Mouse (Mus musculus): ENCODE results near the gene Gtpbp2. TPM values are rescaled to one million over a fixed set of nuclear protein-coding genes. Genes with fewer than 3 reads are reported as not detected.

Gene Gtpbp2
- total RNA-seq, 1 experiment from 2014 or later: 93.1 TPM

DNA sequence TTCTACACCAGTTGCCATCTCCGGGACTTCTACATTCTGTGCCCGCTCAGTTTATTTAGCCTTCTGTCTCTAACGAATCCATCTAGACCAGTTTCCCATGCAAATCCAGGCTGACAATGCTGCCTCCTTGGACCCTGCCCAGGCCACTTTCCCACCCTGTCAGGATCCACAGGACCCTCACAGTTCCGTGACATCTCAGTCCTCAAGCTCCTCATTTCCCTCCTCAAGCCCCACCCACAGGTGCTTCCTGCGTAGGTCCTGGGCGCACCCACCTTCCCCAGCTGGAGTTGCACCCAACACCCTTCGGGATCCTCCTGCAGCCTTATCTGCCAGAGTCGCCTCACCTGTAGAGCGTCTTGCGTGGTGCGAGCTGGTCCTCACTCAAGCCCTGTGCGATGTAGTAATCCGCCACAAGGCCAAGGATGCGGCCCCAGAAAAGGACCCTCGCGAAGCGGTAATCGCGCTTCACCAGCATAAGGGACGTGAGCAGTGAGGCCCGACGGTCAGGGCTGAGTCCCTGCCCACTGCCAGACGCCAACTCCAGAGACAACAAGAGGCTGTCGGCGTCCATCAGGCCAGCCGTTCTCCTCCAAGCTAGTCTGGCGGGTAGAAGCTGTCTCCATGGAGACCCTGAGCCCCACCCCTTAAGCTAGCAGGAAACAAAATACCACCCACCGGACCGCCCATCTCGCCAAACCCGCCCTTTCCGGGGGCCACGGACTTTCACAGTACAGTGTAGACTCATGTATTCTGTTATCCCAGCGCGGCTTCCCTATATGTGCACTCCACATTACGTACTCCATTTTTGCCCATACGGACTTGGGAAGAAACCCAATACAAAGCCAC lies 17.0 kb upstream of the Gtpbp2 start, which contains the start of gene Rsph9:
Rsph9 (minus strand) TSS at position 639 of the 846 bp plus-strand sequence.
- peak; percentile 73 for ATAC-seq (replicated peaks; ENCODE audit: insufficient number of reproducible peaks, low FRiP score, low TSS enrichment, poor library complexity, severe bottlenecking)

DNA sequence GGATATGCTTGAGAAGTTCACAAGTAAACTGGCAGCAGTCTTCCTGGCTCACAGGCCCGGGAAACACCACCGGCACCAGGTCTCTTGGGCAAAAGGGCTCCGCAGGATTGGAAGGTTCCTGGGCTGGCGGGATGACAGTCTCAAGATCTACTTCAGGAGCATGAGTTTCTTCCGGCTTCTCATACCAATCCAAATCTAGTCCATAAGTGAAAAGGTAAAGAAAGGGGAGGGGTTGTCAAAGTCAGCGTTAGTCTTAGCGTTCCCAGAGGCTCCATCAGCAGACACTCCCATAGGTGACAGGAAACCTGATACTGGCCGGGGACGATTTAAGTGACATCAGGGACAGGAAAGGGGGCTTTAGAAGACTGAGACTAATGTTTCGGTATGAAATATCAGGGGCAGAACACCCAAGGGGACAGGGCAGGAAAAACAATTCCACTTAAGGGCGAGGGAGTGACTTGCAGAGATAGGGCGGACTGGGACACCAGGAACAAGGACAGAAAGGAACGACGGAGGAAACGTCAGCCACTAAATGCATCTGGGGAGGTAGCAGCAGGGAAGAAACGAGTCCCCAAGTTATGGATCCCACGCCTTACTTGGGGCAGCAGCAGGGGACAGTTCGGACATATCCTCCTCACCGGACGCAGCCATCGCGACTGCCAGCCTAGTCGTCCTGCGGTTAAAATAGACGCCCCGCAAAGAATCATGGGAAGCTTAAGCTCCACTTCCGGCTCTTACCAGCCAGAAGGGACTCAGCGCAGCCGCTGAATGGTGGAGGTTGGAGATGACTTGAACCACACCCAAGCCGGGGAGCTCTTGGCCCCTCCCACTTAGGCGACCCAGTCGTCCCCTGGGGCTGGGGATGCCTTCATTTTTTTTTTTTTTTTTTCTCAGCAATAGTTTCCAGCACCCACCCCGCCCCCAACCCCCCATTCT lies 7.7 kb upstream of the Gtpbp2 start, which contains the start of gene Mad2l1bp:
Mad2l1bp (minus strand) TSS at position 707 of the 936 bp plus-strand sequence.
- peak; percentile 99 for ATAC-seq (replicated peaks; ENCODE audit: insufficient number of reproducible peaks, low FRiP score, low TSS enrichment, poor library complexity, severe bottlenecking)

DNA sequence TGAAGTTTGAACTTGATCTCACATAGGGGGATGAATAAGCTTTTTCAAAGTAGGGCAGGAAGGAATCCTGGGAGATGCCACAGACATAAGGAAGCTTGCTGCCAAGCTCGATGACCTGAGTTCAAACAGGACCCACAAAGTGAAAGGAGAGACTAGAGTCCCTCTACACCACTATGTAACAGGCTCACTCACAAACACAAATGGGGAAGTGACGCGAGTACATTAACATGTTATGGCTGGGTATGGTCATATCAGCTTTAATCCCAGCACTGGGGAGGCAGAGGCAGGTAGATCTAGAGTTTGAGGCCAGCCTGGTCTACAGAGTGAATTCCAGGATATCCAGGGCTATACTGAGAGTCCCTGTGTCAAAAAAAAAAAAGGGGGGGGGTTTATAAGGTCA lies 6.5 kb upstream of the Gtpbp2 start:
- ATAC-seq (replicated peaks; ENCODE audit: insufficient number of reproducible peaks, low FRiP score, low TSS enrichment, poor library complexity, severe bottlenecking): 0 out of 2 replicates have a peak, but pooled peaks have one; percentile 47

DNA sequence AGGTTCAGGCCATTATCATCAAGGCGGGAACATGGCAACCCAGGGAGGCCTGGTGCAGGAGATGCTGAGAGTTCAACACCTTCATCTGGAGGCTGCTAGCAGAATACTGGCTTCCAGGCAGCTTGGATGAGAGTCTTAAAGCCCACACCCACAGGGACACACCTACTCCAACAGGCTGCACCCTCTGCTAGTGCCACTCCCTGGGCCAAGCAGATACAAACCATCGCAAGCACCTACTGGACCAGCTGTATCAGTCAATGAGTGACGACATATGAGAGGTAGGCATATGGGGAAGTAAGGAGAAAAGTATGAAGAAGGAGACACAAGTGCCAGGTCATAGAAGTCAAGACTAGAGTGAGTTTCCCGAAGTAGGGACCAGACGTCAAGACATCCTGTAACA lies 4.2 kb upstream of the Gtpbp2 start:
- ATAC-seq (replicated peaks; ENCODE audit: insufficient number of reproducible peaks, low FRiP score, low TSS enrichment, poor library complexity, severe bottlenecking): no peak

DNA sequence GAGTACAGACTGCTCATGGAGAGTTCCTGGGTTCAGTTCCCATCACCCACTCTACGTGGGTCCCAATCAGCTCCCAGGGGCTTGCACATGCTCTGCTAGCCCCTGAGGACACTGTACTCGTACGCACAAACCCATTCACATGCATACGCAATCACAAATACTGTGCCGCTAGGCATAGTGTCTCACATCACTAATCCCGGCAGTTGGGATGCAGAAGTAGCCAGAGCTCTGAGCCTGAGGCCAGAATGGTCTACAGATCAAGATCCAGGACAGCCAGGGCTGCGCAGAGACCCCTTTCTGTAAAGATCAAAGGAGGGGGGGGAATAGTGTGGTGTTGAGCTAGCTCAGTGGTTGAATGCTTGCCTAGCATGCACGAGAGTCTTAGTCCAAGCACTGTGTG lies 3.7 kb upstream of the Gtpbp2 start:
- no peak for ATAC-seq (replicated peaks; ENCODE audit: insufficient number of reproducible peaks, low FRiP score, low TSS enrichment, poor library complexity, severe bottlenecking)

DNA sequence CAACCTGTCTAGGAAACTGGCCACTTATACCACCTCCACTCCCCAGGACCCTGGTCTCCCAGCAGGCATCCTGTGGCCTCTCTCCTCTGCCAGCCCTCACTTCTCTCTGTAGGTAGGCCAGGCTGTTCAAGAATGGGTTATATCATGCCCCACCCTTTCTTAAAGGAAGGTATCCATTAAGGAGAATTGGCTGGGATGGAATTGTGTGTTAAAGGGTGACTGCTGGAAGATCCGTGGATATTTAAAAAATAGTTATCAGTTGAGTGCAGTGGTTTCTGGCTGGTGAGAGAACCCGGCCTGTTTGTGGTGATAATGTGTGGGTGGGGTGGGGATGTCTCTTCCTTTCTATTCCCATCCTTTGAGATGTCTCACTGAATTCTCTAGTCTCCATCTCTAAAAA lies 1.6 kb upstream of the Gtpbp2 start:
- no peak for ATAC-seq (replicated peaks; ENCODE audit: insufficient number of reproducible peaks, low FRiP score, low TSS enrichment, poor library complexity, severe bottlenecking)

DNA sequence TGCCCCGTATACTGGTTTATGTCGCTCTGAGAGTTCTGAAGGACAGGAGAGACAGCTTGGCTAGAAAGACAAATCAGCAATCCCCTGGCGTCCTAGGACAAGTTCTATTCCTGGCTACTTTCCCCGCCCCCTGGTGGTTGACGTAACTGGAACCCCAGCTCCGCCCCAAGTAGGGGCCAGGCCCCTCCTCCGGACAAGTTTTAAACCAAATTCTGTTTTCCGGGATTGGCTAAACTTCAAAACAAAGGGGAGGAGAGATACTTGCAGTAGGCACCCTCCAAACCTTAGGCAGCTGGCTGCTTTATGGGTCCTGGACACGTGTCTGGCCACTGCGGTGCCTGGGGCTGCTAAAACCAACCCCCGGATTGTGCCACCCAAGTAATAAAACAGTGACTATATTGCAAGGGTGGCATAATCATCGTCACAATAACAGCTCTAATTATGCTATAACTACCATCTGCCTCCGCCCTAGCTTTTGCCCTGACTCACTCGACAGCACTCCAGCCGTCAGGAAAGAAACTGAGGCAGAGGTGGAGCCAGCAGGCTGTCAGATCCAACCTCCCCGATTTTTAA lies 656 bp upstream of the Gtpbp2 start:
- peak; percentile 63 for ATAC-seq (replicated peaks; ENCODE audit: insufficient number of reproducible peaks, low FRiP score, low TSS enrichment, poor library complexity, severe bottlenecking)

DNA sequence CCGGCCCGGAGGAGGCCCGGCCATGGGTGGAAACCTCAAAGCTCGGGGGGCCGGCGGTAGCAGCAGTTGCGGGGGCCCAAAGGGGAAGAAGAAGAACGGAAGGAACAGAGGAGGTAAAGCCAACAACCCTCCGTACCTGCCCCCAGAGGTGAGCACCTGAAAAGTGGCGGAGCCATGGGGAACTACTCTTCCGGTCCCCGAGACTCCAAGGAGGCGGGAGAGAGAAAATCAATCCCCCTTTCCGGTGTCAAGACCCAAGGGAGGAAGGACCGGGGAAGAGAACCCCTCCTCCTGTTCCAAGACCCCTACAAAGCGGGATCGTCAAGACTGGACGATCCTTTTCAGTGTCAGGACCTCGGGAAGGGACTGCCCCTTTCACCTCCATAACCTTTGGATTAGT lies 347 bp downstream of the Gtpbp2 start:
- no peak for ATAC-seq (replicated peaks; ENCODE audit: insufficient number of reproducible peaks, low FRiP score, low TSS enrichment, poor library complexity, severe bottlenecking)

DNA sequence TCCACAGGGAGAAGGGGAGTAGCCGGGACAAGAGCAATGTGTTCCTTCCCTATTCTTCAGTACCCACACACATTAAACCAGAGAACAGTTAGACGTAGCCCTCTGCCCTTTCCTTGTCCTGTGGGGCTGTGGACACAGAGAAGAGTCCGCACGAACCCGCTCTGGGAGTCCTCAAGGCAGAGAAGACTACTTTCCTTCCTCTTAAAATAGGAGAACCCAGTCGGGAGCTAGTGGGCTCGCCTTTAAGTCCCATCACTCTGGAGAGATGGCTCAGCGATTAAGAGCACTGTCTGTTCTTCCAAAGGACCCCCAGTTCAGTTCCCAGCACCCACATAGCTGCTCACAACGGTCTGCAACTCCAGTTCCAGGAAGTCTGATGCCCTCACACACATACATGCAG lies 878 bp downstream of the Gtpbp2 start:
- no peak for ATAC-seq (replicated peaks; ENCODE audit: insufficient number of reproducible peaks, low FRiP score, low TSS enrichment, poor library complexity, severe bottlenecking)

DNA sequence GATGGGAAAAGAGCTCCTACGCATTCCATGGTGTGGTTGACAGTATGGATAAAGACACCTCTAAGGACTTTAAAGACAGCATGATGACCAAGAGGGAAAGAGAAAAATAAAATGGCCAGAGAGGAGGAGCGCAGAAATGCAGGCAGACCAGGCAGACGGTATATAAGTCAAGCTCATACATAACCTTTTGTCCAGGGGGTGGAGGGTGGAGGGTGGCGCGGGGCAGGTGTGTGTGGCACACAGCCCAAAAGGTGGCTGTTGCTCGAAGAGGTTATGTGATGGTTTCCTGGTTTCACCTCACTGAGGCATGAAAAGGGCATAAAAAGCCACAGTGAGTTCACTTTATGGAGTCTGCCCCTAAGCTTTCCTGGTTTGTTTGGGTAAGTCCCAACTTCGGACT lies 1.7 kb downstream of the Gtpbp2 start:
- no peak for ATAC-seq (replicated peaks; ENCODE audit: insufficient number of reproducible peaks, low FRiP score, low TSS enrichment, poor library complexity, severe bottlenecking)

DNA sequence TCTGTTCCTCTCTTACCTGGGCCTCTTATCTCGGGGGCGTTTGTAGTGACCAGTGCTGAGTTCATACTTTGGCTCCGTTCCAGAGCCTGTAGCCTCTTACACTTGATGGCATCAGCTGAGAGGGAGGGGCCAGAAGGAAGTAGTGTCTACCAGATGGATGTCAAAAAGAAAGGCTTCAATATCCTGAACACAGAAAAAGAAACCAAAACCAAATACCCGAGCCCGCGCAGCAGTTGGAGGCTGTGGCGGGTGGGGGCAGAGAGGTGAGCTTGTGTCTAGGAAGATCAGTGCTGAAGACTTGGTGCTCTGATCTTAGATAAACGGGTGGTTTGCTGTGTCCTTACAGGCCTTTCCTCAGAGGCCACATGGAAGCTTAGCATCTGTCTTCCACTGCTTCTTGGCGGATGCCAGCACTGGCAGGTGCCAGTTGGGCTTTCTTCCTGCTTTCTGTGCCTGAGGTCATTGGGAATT lies 2.2 kb downstream of the Gtpbp2 start:
- 0 out of 2 replicates have a peak, but pooled peaks have one; percentile 10 for ATAC-seq (replicated peaks; ENCODE audit: insufficient number of reproducible peaks, low FRiP score, low TSS enrichment, poor library complexity, severe bottlenecking)

DNA sequence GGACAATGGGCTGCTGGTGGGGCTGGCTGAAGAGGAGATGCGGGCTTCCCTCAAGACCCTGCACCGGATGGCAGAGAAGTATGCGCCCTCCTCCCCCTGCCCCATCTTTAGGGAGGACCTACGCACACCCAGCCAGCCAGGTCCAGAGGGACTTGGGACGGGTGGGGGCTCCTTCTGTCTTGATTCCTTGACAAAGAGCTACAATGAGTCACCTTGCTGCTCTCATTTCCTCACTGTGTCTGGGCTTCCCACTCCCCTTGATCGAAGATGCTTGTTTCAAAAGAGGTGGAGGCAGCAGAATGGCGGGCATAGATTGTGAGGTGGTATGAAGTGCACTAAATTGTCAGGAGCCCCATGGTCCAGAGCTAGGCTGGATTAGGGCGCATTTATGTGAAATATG lies 3.5 kb downstream of the Gtpbp2 start:
- ATAC-seq (replicated peaks; ENCODE audit: insufficient number of reproducible peaks, low FRiP score, low TSS enrichment, poor library complexity, severe bottlenecking): no peak

DNA sequence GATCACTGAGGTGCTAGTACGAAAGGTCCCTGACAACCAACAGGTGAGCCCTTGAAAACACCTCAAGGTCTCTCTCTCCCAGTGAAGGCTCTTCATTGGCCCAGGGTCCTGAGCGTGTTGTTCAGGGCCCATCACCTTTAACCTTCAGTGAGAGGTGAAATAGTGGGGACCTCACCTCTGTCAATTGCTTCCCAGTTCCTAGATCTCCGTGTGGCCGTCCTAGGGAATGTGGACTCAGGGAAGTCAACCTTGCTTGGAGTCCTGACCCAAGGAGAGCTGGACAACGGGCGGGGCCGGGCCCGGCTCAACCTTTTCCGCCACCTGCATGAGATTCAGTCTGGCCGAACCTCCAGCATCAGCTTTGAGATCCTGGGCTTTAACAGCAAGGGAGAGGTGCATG lies 4.0 kb downstream of the Gtpbp2 start:
- no peak for ATAC-seq (replicated peaks; ENCODE audit: insufficient number of reproducible peaks, low FRiP score, low TSS enrichment, poor library complexity, severe bottlenecking)

DNA sequence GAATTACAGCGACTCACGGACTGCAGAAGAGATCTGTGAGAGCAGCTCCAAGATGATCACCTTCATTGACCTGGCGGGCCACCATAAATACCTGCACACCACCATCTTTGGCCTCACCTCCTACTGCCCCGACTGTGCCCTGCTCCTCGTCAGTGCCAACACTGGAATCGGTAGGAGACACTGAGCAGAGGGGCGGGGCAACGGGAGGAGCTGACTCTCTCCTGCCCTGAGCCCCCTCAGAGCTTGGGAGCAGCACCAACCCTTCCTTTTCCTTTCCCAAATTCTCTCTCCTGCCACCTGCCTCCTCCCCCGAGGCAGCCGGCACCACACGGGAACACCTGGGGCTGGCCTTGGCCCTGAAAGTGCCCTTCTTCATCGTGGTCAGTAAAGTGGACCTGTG lies 4.6 kb downstream of the Gtpbp2 start:
- ATAC-seq (replicated peaks; ENCODE audit: insufficient number of reproducible peaks, low FRiP score, low TSS enrichment, poor library complexity, severe bottlenecking): no peak

DNA sequence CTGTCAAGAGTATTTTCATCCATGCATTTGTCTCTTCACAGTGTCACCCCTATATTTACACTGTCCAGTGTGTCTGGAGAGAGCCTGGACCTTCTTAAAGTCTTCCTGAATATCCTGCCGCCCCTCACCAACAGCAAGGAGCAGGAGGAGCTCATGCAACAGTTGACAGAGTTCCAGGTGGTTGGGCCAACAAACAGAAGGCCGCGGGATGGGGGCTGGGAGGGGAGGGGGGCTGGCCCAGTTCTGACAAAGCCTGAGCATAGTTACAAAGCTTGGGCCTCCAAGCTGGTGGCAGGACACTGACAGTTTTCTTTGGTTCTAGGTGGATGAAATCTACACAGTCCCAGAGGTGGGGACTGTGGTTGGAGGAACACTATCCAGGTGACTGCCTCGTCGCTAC lies 5.4 kb downstream of the Gtpbp2 start:
- no peak for ATAC-seq (replicated peaks; ENCODE audit: insufficient number of reproducible peaks, low FRiP score, low TSS enrichment, poor library complexity, severe bottlenecking)

DNA sequence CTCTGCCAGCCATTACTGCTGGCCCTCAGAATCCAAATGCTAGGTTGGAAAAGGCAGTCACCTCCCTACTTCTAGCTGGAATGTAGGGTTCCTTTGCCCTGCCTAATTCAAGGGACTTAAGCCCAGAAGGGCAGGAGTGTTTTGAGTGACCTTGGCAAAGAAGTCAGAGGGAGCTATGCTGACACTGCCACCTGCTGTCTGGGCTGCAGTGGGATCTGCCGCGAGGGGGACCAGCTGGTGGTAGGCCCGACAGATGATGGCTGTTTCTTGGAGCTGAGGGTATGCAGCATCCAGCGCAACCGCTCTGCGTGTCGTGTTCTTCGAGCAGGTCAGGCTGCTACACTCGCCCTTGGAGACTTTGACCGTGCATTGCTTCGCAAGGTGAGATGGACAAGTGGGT lies 6.2 kb downstream of the Gtpbp2 start:
- ATAC-seq (replicated peaks; ENCODE audit: insufficient number of reproducible peaks, low FRiP score, low TSS enrichment, poor library complexity, severe bottlenecking): no peak

DNA sequence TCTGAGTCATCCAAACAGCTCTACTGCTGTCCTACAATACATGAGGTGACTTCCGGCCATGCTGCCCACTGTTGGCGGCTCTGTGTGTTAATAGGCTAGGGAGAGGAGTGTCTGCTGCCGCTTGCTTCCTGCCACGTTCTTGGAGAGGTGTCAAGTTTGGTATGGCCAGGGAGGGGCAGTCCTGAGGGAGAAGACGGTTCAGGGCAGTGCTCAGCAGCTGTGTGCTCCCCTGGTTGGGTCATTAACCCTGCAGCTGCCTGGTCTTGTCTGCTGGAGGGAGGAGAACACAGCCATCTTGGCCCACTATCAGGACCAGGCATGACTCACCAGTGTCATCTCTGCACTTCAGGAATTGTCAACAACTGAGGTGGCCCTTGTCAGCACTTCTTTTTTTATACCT lies 7.5 kb downstream of the Gtpbp2 start:
- ATAC-seq (replicated peaks; ENCODE audit: insufficient number of reproducible peaks, low FRiP score, low TSS enrichment, poor library complexity, severe bottlenecking): no peak

DNA sequence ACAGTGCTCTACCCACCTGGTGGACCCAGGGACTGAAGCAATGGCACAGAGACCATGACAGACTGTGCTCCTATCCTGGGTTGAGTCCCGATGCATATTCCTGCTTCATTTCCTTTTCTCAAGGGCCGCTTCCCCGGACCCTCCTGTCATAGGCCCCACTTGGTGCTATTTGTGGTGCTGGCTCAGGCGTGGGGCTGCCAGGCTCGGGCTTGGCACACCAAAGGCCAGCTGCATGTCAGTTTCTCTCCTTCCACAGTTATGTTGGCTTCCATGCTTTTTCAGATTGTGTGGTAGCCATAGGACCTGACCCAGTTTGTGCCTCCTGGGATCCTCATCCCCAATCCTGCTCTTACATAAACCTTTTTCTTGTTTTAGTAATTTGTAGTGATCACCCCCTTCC lies 7.9 kb downstream of the Gtpbp2 start:
- no peak for ATAC-seq (replicated peaks; ENCODE audit: insufficient number of reproducible peaks, low FRiP score, low TSS enrichment, poor library complexity, severe bottlenecking)

DNA sequence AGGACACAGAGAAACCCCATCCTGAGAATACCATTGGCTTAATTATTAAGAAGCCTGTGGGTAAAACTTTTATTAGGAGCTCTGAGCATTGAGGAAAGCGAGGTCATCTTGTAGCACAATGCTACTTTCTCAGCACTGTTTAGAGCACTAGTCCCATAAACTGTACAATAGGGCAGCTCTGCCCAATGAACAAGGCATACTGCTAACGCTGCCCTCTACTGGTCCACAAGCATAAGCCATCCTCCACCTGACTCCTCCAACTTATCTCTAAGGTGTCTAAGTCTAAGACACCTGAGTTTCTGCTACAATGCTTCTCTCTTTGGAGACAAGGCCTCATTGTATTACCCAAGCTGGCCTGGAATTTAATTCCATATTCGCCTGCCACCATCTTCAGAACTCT lies 9.7 kb downstream of the Gtpbp2 start:
- peak; percentile 54; the same call in 1 of the 2 replicates for ATAC-seq (replicated peaks; ENCODE audit: insufficient number of reproducible peaks, low FRiP score, low TSS enrichment, poor library complexity, severe bottlenecking)
